Mouse (Mus musculus) ES-Bruce4 (cell line): ENCODE data around the gene Ankrd9. TPM values are rescaled to one million over a fixed set of nuclear protein-coding genes. Genes with fewer than 3 reads are reported as not detected.
A peak's percentile ranks its signal among the peaks of the same experiment; 100 is the strongest.

Source experiments
- H3K27ac ChIP-seq: 2 replicates; pipeline ENCODE4 v1.5.1; 2012; ENCODE audit warnings: low read length, inconsistent platforms; ENCODE audit not compliant: insufficient read depth
- H3K27me3 ChIP-seq: 2 replicates; pipeline ENCODE4 v1.6.1; 2012; ENCODE audit warnings: mild to moderate bottlenecking, low read length, inconsistent platforms; ENCODE audit not compliant: control insufficient read depth, poor library complexity, insufficient read depth, severe bottlenecking
- H3K36me3 ChIP-seq: 2 replicates; pipeline ENCODE4 v1.6.1; 2012; ENCODE audit warnings: inconsistent platforms, mild to moderate bottlenecking, low read length, moderate library complexity; ENCODE audit not compliant: control insufficient read depth, poor library complexity, insufficient read depth, severe bottlenecking
- H3K4me1 ChIP-seq: one replicate; pipeline ENCODE4 v1.8.1; 2011; ENCODE audit warnings: low read length; ENCODE audit not compliant: control insufficient read depth, insufficient read depth
- H3K4me3 ChIP-seq: 2 replicates; pipeline ENCODE4 v1.5.1; 2011; ENCODE audit warnings: low read depth, mild to moderate bottlenecking, low read length
- H3K9ac ChIP-seq: 2 replicates; pipeline ENCODE4 v1.6.1; 2012; ENCODE audit warnings: low read depth, mild to moderate bottlenecking, inconsistent platforms; ENCODE audit not compliant: poor library complexity, severe bottlenecking
- H3K9me3 ChIP-seq: replicated peaks from 2 replicates; pipeline ENCODE4 v1.6.1; 2012; ENCODE audit warnings: mild to moderate bottlenecking, low read length, inconsistent platforms; ENCODE audit not compliant: control insufficient read depth, poor library complexity, insufficient read depth, severe bottlenecking
- CTCF ChIP-seq: IDR thresholded peaks from one replicate; pipeline ENCODE4 v1.8.1; 2011; ENCODE audit warnings: low read depth, low read length
- EP300 ChIP-seq: IDR thresholded peaks from 2 replicates; pipeline ENCODE4 v1.6.1; 2011; ENCODE audit warnings: low read depth, low read length; ENCODE audit not compliant: insufficient read depth
- POLR2A ChIP-seq: IDR thresholded peaks from one replicate; pipeline ENCODE4 v1.8.1; 2011; ENCODE audit warnings: low read length; ENCODE audit not compliant: insufficient read depth
- polyA plus RNA-seq: library from polyadenylated mRNA; stranded (reverse); fragments of >200 nt; gene quantifications from 2 replicates; pipeline ENCODE4 v1.2.4, GENCODE M21; 2011; ENCODE audit warnings: low read depth; ENCODE audit not compliant: missing spikeins, insufficient read depth, insufficient read length

The Ankrd9 gene
- polyA plus RNA-seq: 4.3 and 4.9 TPM in 2 replicates

GRCm38 (mm10) chr12:110978607-110979406 is at the start of gene Ankrd9:
Gene Ankrd9, minus strand, starts transcription at chr12:110979040.
- peak within 1 kb of the TSS; percentile 86 for H3K4me3 ChIP-seq
- no peaks in the 10 kb centered on the region for H3K27me3 ChIP-seq
- no peak for TF ChIP-seq POLR2A
- 0 out of 2 replicates have a peak, but pooled peaks have one; percentile 52 for TF ChIP-seq EP300
- no peak for TF ChIP-seq CTCF
- H3K4me1 ChIP-seq: no peaks in the 10 kb centered on the region
- H3K9ac ChIP-seq: peak within 1 kb of the TSS; percentile 85
- H3K36me3 ChIP-seq: peaks cover 5% of the 10 kb centered on the region; the same call in 1 of the 2 replicates
- H3K27ac ChIP-seq: peak within 1 kb of the TSS; percentile 74
- no peaks in the 10 kb centered on the region for H3K9me3 ChIP-seq

- H3K9me3 ChIP-seq: no peaks in the 10 kb centered on the region
- H3K4me1 ChIP-seq: no peaks in the 10 kb centered on the region
- H3K9ac ChIP-seq: no peak overlapping the region
- H3K4me3 ChIP-seq: no peak overlapping the region
- no peak for TF ChIP-seq CTCF
- TF ChIP-seq POLR2A: no peak
- no peak for TF ChIP-seq EP300
- H3K27ac ChIP-seq: no peak overlapping the region
- H3K27me3 ChIP-seq: no peaks in the 10 kb centered on the region
- H3K36me3 ChIP-seq: no peaks in the 10 kb centered on the region
These were observed 42.7 kb upstream of the Ankrd9 start for GRCm38 (mm10) chr12:111021577-111021976.

DNA sequence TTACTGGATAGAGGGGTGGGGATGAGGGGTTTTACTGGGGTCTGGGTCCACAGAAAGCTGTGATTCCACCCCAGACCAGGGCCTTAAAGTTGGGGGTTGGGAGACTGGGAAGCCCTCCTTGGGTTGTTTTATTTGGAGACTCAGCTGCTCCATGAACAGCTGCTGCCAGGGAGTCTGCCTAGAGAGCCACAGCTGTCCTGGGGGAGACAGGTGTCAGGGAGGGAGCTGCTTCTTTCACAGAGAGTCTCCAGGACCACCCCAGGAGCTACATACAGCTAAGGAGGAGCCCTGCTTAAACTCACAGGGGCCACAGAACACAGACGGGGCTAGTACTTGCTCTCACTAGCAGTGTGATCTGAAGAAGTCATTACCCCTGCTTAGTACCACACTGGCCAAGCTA is 42.3 kb upstream of the Ankrd9 start:
- no peaks in the 10 kb centered on the region for H3K9me3 ChIP-seq
- no peak overlapping the region for H3K4me3 ChIP-seq
- no peaks in the 10 kb centered on the region for H3K36me3 ChIP-seq
- TF ChIP-seq CTCF (no peak), EP300 (no peak), POLR2A (no peak)
- no peaks in the 10 kb centered on the region for H3K27me3 ChIP-seq
- H3K9ac ChIP-seq: no peak overlapping the region
- H3K4me1 ChIP-seq: no peaks in the 10 kb centered on the region
- no peak overlapping the region for H3K27ac ChIP-seq

- Histone ChIP-seq H3K9ac (no peak overlapping the region), H3K36me3 (no peaks in the 10 kb centered on the region), H3K27me3 (no peaks in the 10 kb centered on the region), H3K27ac (no peak overlapping the region), H3K4me3 (no peak overlapping the region), H3K9me3 (no peaks in the 10 kb centered on the region), H3K4me1 (no peaks in the 10 kb centered on the region)
- TF ChIP-seq EP300 (no peak), CTCF (no peak), POLR2A (no peak)
These were observed 40.2 kb upstream of the Ankrd9 start for GRCm38 (mm10) chr12:111019086-111019485.

DNA sequence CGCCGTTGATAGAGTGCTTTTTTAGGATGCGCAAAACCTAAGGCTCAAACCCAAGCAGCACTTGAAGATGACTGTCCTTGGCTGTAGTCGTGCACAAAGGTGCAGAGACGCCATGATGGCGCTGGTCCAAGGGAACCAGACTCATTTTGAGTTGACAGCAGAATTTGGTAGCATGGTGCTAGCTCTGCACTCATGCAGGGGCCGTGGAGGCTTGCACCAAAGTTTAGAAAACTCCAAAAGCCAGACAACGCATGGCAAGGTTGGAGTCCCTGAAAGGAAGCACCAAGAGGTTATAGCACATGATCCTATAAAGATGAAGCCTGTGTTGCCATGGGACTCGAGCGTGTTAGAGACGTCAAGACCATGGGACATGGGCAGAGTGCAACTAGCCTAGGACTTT is 39.2 kb upstream of the Ankrd9 start:
- Histone ChIP-seq H3K36me3 (no peaks in the 10 kb centered on the region), H3K27me3 (no peaks in the 10 kb centered on the region), H3K9ac (no peak overlapping the region), H3K9me3 (no peaks in the 10 kb centered on the region), H3K27ac (no peak overlapping the region), H3K4me3 (no peak overlapping the region), H3K4me1 (no peaks in the 10 kb centered on the region)
- TF ChIP-seq CTCF (no peak), POLR2A (no peak), EP300 (no peak)

GRCm38 (mm10) chr12:111016807-111017206 is 38.0 kb upstream of the Ankrd9 start:
- Histone ChIP-seq H3K27ac (no peak overlapping the region), H3K36me3 (no peaks in the 10 kb centered on the region), H3K4me1 (no peaks in the 10 kb centered on the region), H3K4me3 (no peak overlapping the region), H3K9ac (no peak overlapping the region), H3K9me3 (no peaks in the 10 kb centered on the region), H3K27me3 (no peaks in the 10 kb centered on the region)
- TF ChIP-seq EP300 (no peak), CTCF (no peak), POLR2A (no peak)
